Mouse (Mus musculus) megakaryocyte, embryonic 14.5 days (primary cell): ENCODE measurements around the gene Spout1. TPM values are rescaled to one million over a fixed set of nuclear protein-coding genes. Genes with fewer than 3 reads are reported as not detected.
"Not testable (repeated sequence)": the region's sequence is repeated elsewhere in the genome, so short reads cannot be mapped to it uniquely, and the experiment has no call there.

Experiments
- H3K27me3 ChIP-seq: replicated peaks from 2 replicates; pipeline ENCODE3; 2012; ENCODE audit warnings: inconsistent platforms
- H3K36me3 ChIP-seq: replicated peaks from 2 replicates; pipeline ENCODE3; 2012; ENCODE audit warnings: low read length, inconsistent platforms, mixed read lengths
- H3K4me1 ChIP-seq: 2 replicates; pipeline ENCODE4 v1.6.1; 2012; ENCODE audit warnings: inconsistent platforms
- H3K4me3 ChIP-seq: replicated peaks from 2 replicates; pipeline ENCODE3; 2012; ENCODE audit warnings: moderate library complexity, mild to moderate bottlenecking, inconsistent platforms
- H3K9me3 ChIP-seq: 2 replicates; pipeline ENCODE4 v1.6.1; 2012; ENCODE audit warnings: inconsistent platforms
- FLI1 ChIP-seq: IDR thresholded peaks from 2 replicates; pipeline ENCODE4 v1.6.1; 2012; ENCODE audit warnings: low read length, inconsistent platforms, mixed read lengths
- GATA1 ChIP-seq: IDR thresholded peaks from 3 replicates; pipeline ENCODE4 v1.6.1; 2012; ENCODE audit warnings: mixed read lengths, low read length, inconsistent platforms, borderline replicate concordance
- polyA plus RNA-seq: library from polyadenylated mRNA; stranded (reverse); fragments of >175 nt; gene quantifications from 2 replicates; pipeline ENCODE4 v1.2.3, GENCODE M21; 2012; ENCODE audit warnings: low replicate concordance; ENCODE audit not compliant: insufficient read depth

Gene Spout1
- polyA plus RNA-seq, 1 experiment, result 20.8 TPM

DNA sequence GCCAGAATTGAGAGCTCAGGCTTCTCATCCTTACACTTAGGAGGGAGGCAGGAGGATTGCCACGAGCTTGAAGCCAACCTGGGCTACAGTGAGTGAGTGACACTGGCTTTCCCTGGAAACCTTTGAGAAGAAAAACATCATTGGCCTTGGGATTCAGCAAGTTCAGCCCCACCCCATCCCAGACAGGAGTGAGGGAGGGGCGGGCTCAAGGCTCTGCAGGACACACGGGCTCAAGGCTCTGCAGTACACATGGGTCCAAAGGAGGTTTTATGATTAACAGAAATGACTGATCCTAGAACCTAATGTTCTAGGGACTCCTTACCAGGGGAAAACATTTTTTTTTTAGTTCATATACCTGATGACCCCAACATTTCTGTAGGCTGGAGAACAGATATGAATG is 5.5 kb upstream of the Spout1 start:
- Histone ChIP-seq H3K4me1 (peaks cover 38% of the 10 kb centered on the region), H3K9me3 (peaks cover 7% of the 10 kb centered on the region), H3K27me3 (no peaks in the 10 kb centered on the region), H3K36me3 (peaks cover 20% of the 10 kb centered on the region), H3K4me3 (no peak overlapping the region)
- TF ChIP-seq GATA1 (no peak), FLI1 (no peak)

GRCm38 (mm10) chr2:30182424-30182823 is 4.2 kb upstream of the Spout1 start:
- H3K36me3 ChIP-seq, result peaks cover 18% of the 10 kb centered on the region
- peaks cover 7% of the 10 kb centered on the region for H3K9me3 ChIP-seq
- no peaks in the 10 kb centered on the region for H3K27me3 ChIP-seq
- no peak for TF ChIP-seq GATA1
- TF ChIP-seq FLI1, result no peak
- H3K4me3 ChIP-seq, result no peak overlapping the region
- H3K4me1 ChIP-seq, result peaks cover 40% of the 10 kb centered on the region

DNA sequence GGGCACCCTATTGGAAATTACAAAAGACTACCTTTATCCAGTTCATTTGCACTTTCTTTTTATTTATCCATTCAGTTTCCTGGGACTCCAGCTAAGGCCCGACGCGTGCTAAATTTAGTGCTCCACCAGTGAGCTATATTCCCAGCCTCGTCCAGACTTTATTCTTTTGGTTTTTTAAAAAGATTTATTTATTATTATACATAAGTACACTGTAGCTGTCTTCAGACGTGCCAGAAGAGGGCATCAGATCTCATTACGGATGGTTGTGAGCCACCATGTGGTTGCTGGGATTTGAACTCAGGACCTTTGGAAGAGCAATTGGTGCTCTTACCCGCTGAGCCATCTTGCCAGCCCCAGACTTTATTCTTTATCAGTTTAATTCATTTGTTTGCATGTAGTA is 452 bp upstream of the Spout1 start:
- Histone ChIP-seq H3K4me3 (peak overlapping the region; percentile 98), H3K4me1 (peaks cover 29% of the 10 kb centered on the region), H3K36me3 (peaks cover 37% of the 10 kb centered on the region)
- H3K9me3 ChIP-seq, H3K27me3 ChIP-seq: not testable (repeated sequence)

- Histone ChIP-seq H3K36me3 (peaks cover 53% of the 10 kb centered on the region), H3K4me3 (peak overlapping the region; percentile 40), H3K27me3 (no peaks in the 10 kb centered on the region), H3K9me3 (peaks cover 6% of the 10 kb centered on the region), H3K4me1 (peaks cover 41% of the 10 kb centered on the region)
- TF ChIP-seq FLI1 (no peak), GATA1 (no peak)
These were observed 1.7 kb downstream of the Spout1 start for GRCm38 (mm10) chr2:30176561-30176960.

DNA sequence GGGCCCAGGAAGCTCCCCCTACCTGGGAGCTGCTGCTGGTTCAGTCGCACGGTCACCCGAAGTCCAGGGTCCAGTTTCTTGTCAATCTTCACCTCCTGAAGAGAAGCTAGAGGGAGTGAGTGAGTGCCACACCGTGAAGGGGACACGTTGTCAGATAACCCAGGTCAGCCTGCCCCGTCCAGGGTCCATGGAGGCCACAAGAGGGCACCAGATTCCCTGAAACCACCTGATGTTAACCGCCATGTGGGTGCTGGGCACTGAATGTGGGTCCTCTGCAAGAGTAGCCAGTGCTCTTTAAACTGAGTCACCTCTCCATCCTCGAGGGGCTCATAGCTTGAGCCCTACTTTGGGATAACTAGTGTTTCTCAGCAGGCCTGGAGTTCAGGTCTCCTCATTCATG is 2.4 kb downstream of the Spout1 start:
- Histone ChIP-seq H3K4me1 (peaks cover 46% of the 10 kb centered on the region), H3K9me3 (peaks cover 6% of the 10 kb centered on the region), H3K27me3 (no peaks in the 10 kb centered on the region), H3K36me3 (peaks cover 53% of the 10 kb centered on the region), H3K4me3 (no peak overlapping the region)
- no peak for TF ChIP-seq GATA1
- TF ChIP-seq FLI1, result no peak

- H3K27me3 ChIP-seq, result no peaks in the 10 kb centered on the region
- H3K4me1 ChIP-seq, result peaks cover 49% of the 10 kb centered on the region
- no peak overlapping the region for H3K4me3 ChIP-seq
- TF ChIP-seq GATA1 (no peak), FLI1 (no peak)
- H3K36me3 ChIP-seq, result peaks cover 53% of the 10 kb centered on the region
- peaks cover 6% of the 10 kb centered on the region for H3K9me3 ChIP-seq
These were observed 4.6 kb downstream of the Spout1 start for GRCm38 (mm10) chr2:30173541-30174240.

DNA sequence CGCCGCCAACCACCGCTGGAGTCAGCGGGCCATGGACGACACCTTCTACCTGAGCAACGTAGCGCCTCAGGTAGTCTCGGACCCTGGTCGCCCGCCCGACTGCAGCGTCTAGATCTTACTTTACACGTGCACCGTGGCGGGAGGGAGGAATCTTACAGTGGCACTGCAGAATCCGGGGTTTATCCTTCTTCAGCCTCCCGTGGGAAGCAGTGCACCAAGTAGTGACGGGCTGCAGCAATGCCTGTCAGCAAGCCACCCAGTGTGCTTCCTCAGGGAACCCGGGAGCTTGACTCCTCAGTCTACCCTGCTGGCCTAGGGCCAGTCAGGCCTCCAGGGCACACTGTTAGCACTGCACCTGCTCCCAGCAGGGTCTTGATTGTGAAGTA is 6.3 kb downstream of the Spout1 start:
- TF ChIP-seq FLI1 (no peak), GATA1 (no peak)
- H3K36me3 ChIP-seq, result peaks cover 49% of the 10 kb centered on the region
- H3K9me3 ChIP-seq, result peaks cover 18% of the 10 kb centered on the region
- peak overlapping the region; percentile 98 for H3K4me3 ChIP-seq
- H3K4me1 ChIP-seq, result peaks cover 40% of the 10 kb centered on the region
- H3K27me3 ChIP-seq, result no peaks in the 10 kb centered on the region

DNA sequence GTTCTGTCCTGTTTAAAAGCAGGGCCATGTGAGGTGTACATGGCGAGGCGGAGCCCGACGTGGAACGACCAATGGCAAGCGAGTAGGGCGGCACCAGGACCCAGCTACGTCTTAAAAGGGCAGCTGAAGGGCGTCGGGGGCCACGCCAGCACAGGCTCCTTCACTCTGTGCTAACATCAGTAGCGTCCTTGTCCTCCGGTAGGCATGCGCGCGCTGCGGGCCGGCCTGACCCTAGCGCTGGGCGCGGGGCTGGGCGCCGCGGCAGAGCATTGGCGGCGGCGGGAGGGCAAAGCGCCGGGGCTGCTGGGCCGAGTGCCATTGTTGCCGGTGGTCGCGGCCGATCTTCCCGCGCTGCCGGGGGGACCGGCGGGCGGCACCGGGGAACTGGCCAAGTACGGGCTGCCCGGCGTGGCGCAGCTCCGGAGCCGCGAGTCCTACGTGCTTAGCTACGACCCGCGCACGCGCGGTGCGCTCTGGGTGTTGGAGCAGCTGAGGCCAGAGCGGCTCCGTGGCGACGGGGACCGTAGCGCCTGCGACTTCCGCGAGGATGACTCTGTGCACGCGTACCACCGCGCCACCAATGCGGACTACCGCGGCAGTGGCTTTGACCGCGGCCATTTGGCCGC is 6.8 kb downstream of the Spout1 start, which contains the start of gene Endog:
Gene Endog, plus strand, starts transcription at position 123 of the 626 bp plus-strand sequence.
- Histone ChIP-seq H3K4me1 (peaks cover 35% of the 10 kb centered on the region), H3K36me3 (peaks cover 43% of the 10 kb centered on the region), H3K4me3 (peak within 1 kb of the TSS; percentile 98), H3K9me3 (peaks cover 23% of the 10 kb centered on the region), H3K27me3 (no peaks in the 10 kb centered on the region)
- no peak for TF ChIP-seq FLI1
- no peak for TF ChIP-seq GATA1

GRCm38 (mm10) chr2:30166677-30167076 is 11.6 kb downstream of the Spout1 start:
- no peaks in the 10 kb centered on the region for H3K36me3 ChIP-seq
- TF ChIP-seq FLI1 (no peak), GATA1 (no peak)
- H3K27me3 ChIP-seq, result peaks cover 3% of the 10 kb centered on the region
- H3K9me3 ChIP-seq, result peaks cover 26% of the 10 kb centered on the region
- no peak overlapping the region for H3K4me3 ChIP-seq
- H3K4me1 ChIP-seq, result peaks cover 18% of the 10 kb centered on the region

- Histone ChIP-seq H3K9me3 (peaks cover 26% of the 10 kb centered on the region), H3K4me1 (peaks cover 11% of the 10 kb centered on the region), H3K36me3 (no peaks in the 10 kb centered on the region), H3K4me3 (no peak overlapping the region), H3K27me3 (peaks cover 3% of the 10 kb centered on the region)
- TF ChIP-seq GATA1, result no peak
- TF ChIP-seq FLI1, result no peak
These were observed 13.8 kb downstream of the Spout1 start for GRCm38 (mm10) chr2:30164340-30164932.
